Mouse (Mus musculus): ENCODE measurements around the gene Ndufv1.

Ndufv1 gene

GRCm38 (mm10) chr19:4003641-4004040, 9.0 kb downstream of the Ndufv1 start:
- DNase-seq (ENCODE audit: extremely low read depth, low read depth, low spot score) = no peak

- no peak for DNase-seq (ENCODE audit: extremely low read depth, low read depth, low spot score)
These were observed 9.5 kb downstream of the Ndufv1 start, which contains the start of gene Doc2g for GRCm38 (mm10) chr19:4003112-4003511. Doc2g (plus strand) TSS chr19:4003313.

GRCm38 (mm10) chr19:4001752-4002151, 10.9 kb downstream of the Ndufv1 start:
- no peak for DNase-seq (ENCODE audit: extremely low read depth, low read depth, low spot score)

- DNase-seq (ENCODE audit: extremely low read depth, low read depth, low spot score) = no peak
These were observed 11.6 kb downstream of the Ndufv1 start for GRCm38 (mm10) chr19:4000949-4001525.

GRCm38 (mm10) chr19:4000119-4000900, 12.3 kb downstream of the Ndufv1 start, which contains the start of the genes Nudt8 and Gm49405:
Nudt8 (plus strand) TSS chr19:4000580.
Gm49405 (plus strand) TSS chr19:4000626.
- peak; percentile 66 for DNase-seq (ENCODE audit: extremely low read depth, low read depth, low spot score)

- DNase-seq (ENCODE audit: extremely low read depth, low read depth, low spot score) = no peak
These were observed 13.4 kb downstream of the Ndufv1 start for GRCm38 (mm10) chr19:3999121-3999730.

- no peak for DNase-seq (ENCODE audit: extremely low read depth, low read depth, low spot score)
These were observed 14.3 kb downstream of the Ndufv1 start for GRCm38 (mm10) chr19:3998335-3998734.

GRCm38 (mm10) chr19:3997231-3997630, 15.4 kb downstream of the Ndufv1 start:
- no peak for DNase-seq (ENCODE audit: extremely low read depth, low read depth, low spot score)

- DNase-seq (ENCODE audit: extremely low read depth, low read depth, low spot score) = no peak
These were observed 15.9 kb downstream of the Ndufv1 start for GRCm38 (mm10) chr19:3996747-3997146.

- DNase-seq (ENCODE audit: extremely low read depth, low read depth, low spot score) = no peak
These were observed 16.5 kb downstream of the Ndufv1 start for GRCm38 (mm10) chr19:3996106-3996505.

GRCm38 (mm10) chr19:3995505-3995904, 17.1 kb downstream of the Ndufv1 start:
- no peak for DNase-seq (ENCODE audit: extremely low read depth, low read depth, low spot score)

GRCm38 (mm10) chr19:3994932-3995331, 17.7 kb downstream of the Ndufv1 start:
- DNase-seq (ENCODE audit: extremely low read depth, low read depth, low spot score) = no peak

GRCm38 (mm10) chr19:3992416-3992815, 20.2 kb downstream of the Ndufv1 start, which contains the start of gene Tbx10:
Tbx10 (plus strand) TSS chr19:3992752.
- no peak for DNase-seq (ENCODE audit: extremely low read depth, low read depth, low spot score)

GRCm38 (mm10) chr19:3991966-3992365, 20.6 kb downstream of the Ndufv1 start:
- no peak for DNase-seq (ENCODE audit: extremely low read depth, low read depth, low spot score)

GRCm38 (mm10) chr19:3991562-3991961, 21.0 kb downstream of the Ndufv1 start:
- no peak for DNase-seq (ENCODE audit: extremely low read depth, low read depth, low spot score)

- no peak for DNase-seq (ENCODE audit: extremely low read depth, low read depth, low spot score)
These were observed 21.8 kb downstream of the Ndufv1 start for GRCm38 (mm10) chr19:3990804-3991203.

GRCm38 (mm10) chr19:3988750-3989149, 23.9 kb downstream of the Ndufv1 start:
- no peak for DNase-seq (ENCODE audit: extremely low read depth, low read depth, low spot score)

GRCm38 (mm10) chr19:3988066-3988465, 24.5 kb downstream of the Ndufv1 start:
- DNase-seq (ENCODE audit: extremely low read depth, low read depth, low spot score) = no peak

- DNase-seq (ENCODE audit: extremely low read depth, low read depth, low spot score) = peak; percentile 31
These were observed 26.3 kb downstream of the Ndufv1 start, which contains the start of gene Acy3 for GRCm38 (mm10) chr19:3986334-3986733. Acy3 (plus strand) TSS chr19:3986570.

- no peak for DNase-seq (ENCODE audit: extremely low read depth, low read depth, low spot score)
These were observed 27.3 kb downstream of the Ndufv1 start for GRCm38 (mm10) chr19:3985261-3985681.

GRCm38 (mm10) chr19:3983527-3984200, 28.9 kb downstream of the Ndufv1 start:
- DNase-seq (ENCODE audit: extremely low read depth, low read depth, low spot score) = no peak
